Mouse (Mus musculus) heart, embryonic 16.5 days (tissue): ENCODE measurements around the gene Rab2b. TPM values are rescaled to one million over a fixed set of nuclear protein-coding genes. Genes with fewer than 3 reads are reported as not detected.
"Not testable (repeated sequence)": the region's sequence is repeated elsewhere in the genome, so short reads cannot be mapped to it uniquely, and the experiment has no call there.

Experiments
- ATAC-seq: fragments of 200-750 bp; cut with Nextera tagmentation; replicated peaks from 2 replicates; pipeline ENCODE4 v1.8.0; 2017; ENCODE audit warnings: moderate number of reproducible peaks; ENCODE audit not compliant: insufficient read depth, low FRiP score; ENCODE audit errors: extremely low read depth
- H3K27ac ChIP-seq: fragments of 300-500 bp; sonication (generic); 2 replicates; pipeline ENCODE4 v1.5.1; 2014; ENCODE audit warnings: mild to moderate bottlenecking, low read length, control low read depth, moderate library complexity
- H3K27me3 ChIP-seq: fragments of 300-500 bp; sonication (generic); 2 replicates; pipeline ENCODE4 v1.6.1; 2014; ENCODE audit warnings: low read length, mixed read lengths; ENCODE audit not compliant: control insufficient read depth, insufficient read depth
- H3K36me3 ChIP-seq: fragments of 300-500 bp; sonication (generic); 2 replicates; pipeline ENCODE4 v1.6.1; 2014; ENCODE audit not compliant: control insufficient read depth, insufficient read depth
- H3K4me1 ChIP-seq: fragments of 300-500 bp; sonication (generic); 2 replicates; pipeline ENCODE4 v1.6.1; 2014; ENCODE audit warnings: low read length, mixed read lengths; ENCODE audit not compliant: control insufficient read depth, insufficient read depth
- H3K4me2 ChIP-seq: fragments of 300-500 bp; sonication (generic); 2 replicates; pipeline ENCODE4 v1.6.1; 2014; ENCODE audit warnings: low read depth, mild to moderate bottlenecking, control low read depth, low read length
- H3K4me3 ChIP-seq: fragments of 300-500 bp; sonication (generic); 2 replicates; pipeline ENCODE4 v1.5.1; 2014; ENCODE audit warnings: mild to moderate bottlenecking, control low read depth, low read length
- H3K9ac ChIP-seq: fragments of 300-500 bp; sonication (generic); 2 replicates; pipeline ENCODE4 v1.6.1; 2014; ENCODE audit warnings: low read length, control low read depth
- H3K9me3 ChIP-seq: fragments of 300-500 bp; sonication (generic); replicated peaks from 2 replicates; pipeline ENCODE4 v1.6.1; 2016; ENCODE audit warnings: low read length; ENCODE audit not compliant: control insufficient read depth
- WGBS: fragments of 180-500 bp; shearing (Covaris S2); extraction: QIAGEN DNeasy Blood & Tissue Kit; methylation state at CpG from one replicate; pipeline ENCODE4 v1.1.7; 2014; 5-methylcytosine and 5-hydroxymethylcytosine counted together
- polyA plus RNA-seq: library from polyadenylated mRNA; unstranded; fragments of >200 nt; fragmentation: Nextera tagmentation; extraction: Ambion mirVana; gene quantifications from 2 replicates; pipeline ENCODE4 v1.2.1, GENCODE M21; 2015

Rab2b gene
- polyA plus RNA-seq, 1 experiment from 2014 or later: 16.5 TPM

GRCm38 (mm10) chr14:52315283-52315780, 36.0 kb upstream of the Rab2b start:
- Histone ChIP-seq H3K4me3 (peak overlapping the region; percentile 94), H3K4me2 (peak overlapping the region; percentile 91), H3K27ac (no peak overlapping the region), H3K9ac (peak overlapping the region; percentile 91), H3K4me1 (peaks cover 9% of the 10 kb centered on the region), H3K27me3 (no peaks in the 10 kb centered on the region), H3K36me3 (peaks cover 23% of the 10 kb centered on the region), H3K9me3 (no peaks in the 10 kb centered on the region; the same call in 1 of the 2 replicates)
- WGBS: 7% methylated on average over 17 of the region's 17 CpGs
- ATAC-seq: no peak

GRCm38 (mm10) chr14:52314808-52315150, 35.4 kb upstream of the Rab2b start:
- peaks cover 24% of the 10 kb centered on the region for H3K36me3 ChIP-seq
- peaks cover 9% of the 10 kb centered on the region for H3K4me1 ChIP-seq
- no peak overlapping the region for H3K9ac ChIP-seq
- no peak overlapping the region; the same call in 1 of the 2 replicates for H3K4me3 ChIP-seq
- no peaks in the 10 kb centered on the region for H3K27me3 ChIP-seq
- no peak overlapping the region for H3K27ac ChIP-seq
- no peak for ATAC-seq
- no peaks in the 10 kb centered on the region; the same call in 1 of the 2 replicates for H3K9me3 ChIP-seq
- peak overlapping the region; percentile 91; the same call in 1 of the 2 replicates for H3K4me2 ChIP-seq
- WGBS: 59% methylated on average over 8 of the region's 8 CpGs

GRCm38 (mm10) chr14:52313931-52314807, 34.8 kb upstream of the Rab2b start:
- Histone ChIP-seq H3K9ac (no peak overlapping the region), H3K27me3 (no peaks in the 10 kb centered on the region), H3K9me3 (no peaks in the 10 kb centered on the region; the same call in 1 of the 2 replicates), H3K27ac (no peak overlapping the region), H3K4me2 (peak overlapping the region; percentile 1; the same call in 1 of the 2 replicates), H3K4me3 (no peak overlapping the region), H3K4me1 (peaks cover 9% of the 10 kb centered on the region), H3K36me3 (peaks cover 24% of the 10 kb centered on the region)
- WGBS: 78% methylated on average over 26 of the region's 26 CpGs
- no peak for ATAC-seq

GRCm38 (mm10) chr14:52310906-52311305, 31.6 kb upstream of the Rab2b start:
- no peak overlapping the region for H3K4me2 ChIP-seq
- peaks cover 24% of the 10 kb centered on the region for H3K36me3 ChIP-seq
- WGBS: 86% methylated on average over 2 of the region's 2 CpGs

GRCm38 (mm10) chr14:52310343-52310742, 31.0 kb upstream of the Rab2b start:
- H3K4me3 ChIP-seq, ATAC-seq, H3K4me2 ChIP-seq, H3K9me3 ChIP-seq, H3K27ac ChIP-seq, H3K27me3 ChIP-seq, H3K9ac ChIP-seq, H3K4me1 ChIP-seq: not testable (repeated sequence)
- peaks cover 24% of the 10 kb centered on the region for H3K36me3 ChIP-seq
- 96% methylated on average over 5 of the region's 6 CpGs for WGBS

More at GRCm38 (mm10) chr14:52310906-52311305, 31.6 kb upstream of the Rab2b start:
- no peak for ATAC-seq
- no peaks in the 10 kb centered on the region for H3K27me3 ChIP-seq
- no peak overlapping the region for H3K27ac ChIP-seq
- no peak overlapping the region for H3K9ac ChIP-seq
- H3K9me3 ChIP-seq: no peaks in the 10 kb centered on the region; the same call in 1 of the 2 replicates
- peaks cover 4% of the 10 kb centered on the region for H3K4me1 ChIP-seq
- no peak overlapping the region for H3K4me3 ChIP-seq

GRCm38 (mm10) chr14:52306100-52306499, 26.8 kb upstream of the Rab2b start:
- Histone ChIP-seq H3K36me3 (peaks cover 3% of the 10 kb centered on the region), H3K9ac (no peak overlapping the region), H3K9me3 (no peaks in the 10 kb centered on the region; the same call in 1 of the 2 replicates), H3K4me2 (no peak overlapping the region), H3K27me3 (no peaks in the 10 kb centered on the region), H3K4me1 (peaks cover 6% of the 10 kb centered on the region), H3K27ac (no peak overlapping the region), H3K4me3 (no peak overlapping the region)
- 94% methylated on average over 2 of the region's 2 CpGs for WGBS
- ATAC-seq: no peak

GRCm38 (mm10) chr14:52304644-52305271, 25.4 kb upstream of the Rab2b start, which contains the start of gene Mettl3:
TSS of gene Mettl3 (minus strand) at chr14:52305128.
- peak within 1 kb of the TSS; percentile 86 for H3K4me2 ChIP-seq
- peaks cover 4% of the 10 kb centered on the region for H3K36me3 ChIP-seq
- peaks cover 6% of the 10 kb centered on the region for H3K4me1 ChIP-seq
- no peaks in the 10 kb centered on the region for H3K27me3 ChIP-seq
- peak within 1 kb of the TSS; percentile 97 for H3K27ac ChIP-seq
- H3K9ac ChIP-seq: peak within 1 kb of the TSS; percentile 84
- H3K9me3 ChIP-seq: no peaks in the 10 kb centered on the region
- peak; percentile 92 for ATAC-seq
- peak within 1 kb of the TSS; percentile 91 for H3K4me3 ChIP-seq
- WGBS: under 1% methylated on average over 46 of the region's 46 CpGs

- H3K36me3 ChIP-seq: peaks cover 13% of the 10 kb centered on the region
- not testable (repeated sequence) for H3K9me3 ChIP-seq, H3K9ac ChIP-seq, H3K27ac ChIP-seq, H3K4me3 ChIP-seq, H3K27me3 ChIP-seq, H3K4me1 ChIP-seq, ATAC-seq, H3K4me2 ChIP-seq
- WGBS: 85% methylated on average over 3 of the region's 3 CpGs
These were observed 24.2 kb upstream of the Rab2b start for GRCm38 (mm10) chr14:52303517-52303916.
